Mouse (Mus musculus): Measurements from ENCODE around the gene Pnpla7. TPM values are rescaled to one million over a fixed set of nuclear protein-coding genes. Genes with fewer than 3 reads are reported as not detected.

Pnpla7 gene
- total RNA-seq, 2 experiments from 2014 or later = 16.5 to 25.5 TPM

DNA sequence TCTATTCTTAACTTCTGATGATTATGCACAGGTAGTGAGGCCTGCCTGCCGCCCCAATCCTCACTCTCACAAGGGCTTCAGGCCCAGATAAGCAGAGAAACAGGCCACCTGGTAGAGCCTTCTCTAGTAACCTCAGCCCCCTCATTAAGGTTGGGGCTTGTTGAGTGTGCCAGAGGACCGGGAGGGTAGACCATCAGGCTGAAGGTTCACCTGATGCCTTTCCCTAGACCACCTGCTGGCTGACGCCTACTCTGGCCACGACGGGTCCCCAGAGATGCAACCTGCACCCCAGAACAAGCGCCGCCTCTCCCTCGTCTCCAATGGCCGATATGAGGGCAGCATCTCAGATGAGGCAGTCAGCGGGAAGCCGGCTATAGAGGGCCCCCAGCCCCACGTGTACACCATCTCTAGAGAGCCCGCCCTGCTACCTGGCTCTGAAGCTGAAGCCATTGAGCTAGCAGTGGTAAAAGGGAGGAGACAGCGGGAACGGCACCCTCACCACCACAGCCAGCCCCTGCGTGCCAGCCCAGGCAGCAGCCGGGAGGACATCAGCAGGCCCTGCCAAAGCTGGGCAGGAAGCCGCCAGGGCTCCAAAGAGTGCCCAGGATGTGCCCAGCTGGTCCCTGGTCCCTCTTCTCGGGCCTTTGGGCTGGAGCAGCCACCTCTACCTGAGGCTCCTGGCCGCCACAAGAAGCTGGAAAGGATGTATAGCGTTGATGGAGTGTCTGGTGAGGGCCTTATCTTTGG lies 79.7 kb downstream of the Pnpla7 start:
- intact Hi-C loops (cut with DNase I; ENCODE audit: low total_unique reads) = no loop called here
- no peak for DNase-seq

DNA sequence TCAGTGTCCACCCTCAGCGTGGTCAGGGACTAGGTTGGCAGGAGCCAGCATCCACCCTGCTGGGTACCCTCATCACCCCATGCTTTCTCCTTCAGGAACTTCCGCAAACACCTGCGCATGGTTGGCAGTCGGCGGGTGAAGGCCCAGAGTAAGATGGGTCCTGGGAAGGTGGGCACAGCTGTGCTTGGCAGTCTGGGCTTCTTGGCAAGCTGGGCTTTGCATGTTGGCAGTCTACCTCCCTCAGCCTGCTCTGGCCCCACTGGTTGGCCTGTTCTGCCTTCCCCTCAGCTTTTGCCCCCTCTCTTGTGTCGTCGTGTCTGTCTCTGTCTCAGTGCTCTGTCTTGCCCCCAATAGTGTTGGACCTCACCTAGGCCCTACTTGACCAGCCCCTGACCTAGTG lies 83.1 kb downstream of the Pnpla7 start:
- DNase-seq = no peak
- intact Hi-C loops (cut with DNase I; ENCODE audit: low total_unique reads) = no loop called here

DNA sequence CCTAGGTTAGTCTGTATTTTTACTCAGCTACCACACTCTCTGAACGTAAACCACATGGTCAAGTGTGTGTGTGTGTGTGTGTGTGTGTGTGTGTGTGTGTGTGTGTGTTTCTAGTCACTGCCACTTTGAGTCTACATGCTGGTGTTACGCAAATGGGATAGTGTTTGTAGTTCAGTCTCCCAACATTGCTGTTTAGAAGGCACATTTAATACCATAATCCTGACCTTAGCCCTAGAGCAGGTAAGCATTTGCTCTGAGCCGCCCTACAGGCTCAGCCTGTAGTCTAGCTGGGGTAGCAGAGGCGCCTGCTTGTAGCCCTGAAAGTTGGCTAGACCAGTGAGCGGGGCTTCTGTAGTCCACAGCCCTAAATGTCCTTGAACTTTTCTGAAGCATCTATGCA lies 87.7 kb downstream of the Pnpla7 start:
- intact Hi-C loops (cut with DNase I; ENCODE audit: low total_unique reads) = no loop called here
- no peak for DNase-seq

DNA sequence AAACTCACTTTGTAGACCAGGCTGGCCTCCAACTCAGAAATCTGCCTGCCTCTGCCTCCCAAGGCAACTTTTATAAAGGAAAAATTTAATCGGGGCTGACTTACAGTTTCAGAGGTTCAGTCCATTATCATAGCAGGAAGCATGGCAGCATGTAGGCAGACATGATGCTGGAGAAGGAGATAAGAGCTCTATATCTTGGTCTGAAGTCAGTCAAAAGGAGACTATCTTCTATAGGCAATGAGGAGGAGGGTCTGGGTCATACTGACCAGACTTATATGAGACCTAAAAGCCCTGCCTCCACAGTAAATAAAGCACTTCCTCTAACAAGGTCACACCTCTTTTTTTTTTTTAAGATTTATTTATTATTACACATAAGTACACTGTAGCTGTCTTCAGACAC lies 88.5 kb downstream of the Pnpla7 start:
- no peak for DNase-seq
- intact Hi-C loops (cut with DNase I; ENCODE audit: low total_unique reads) = no loop called here

DNA sequence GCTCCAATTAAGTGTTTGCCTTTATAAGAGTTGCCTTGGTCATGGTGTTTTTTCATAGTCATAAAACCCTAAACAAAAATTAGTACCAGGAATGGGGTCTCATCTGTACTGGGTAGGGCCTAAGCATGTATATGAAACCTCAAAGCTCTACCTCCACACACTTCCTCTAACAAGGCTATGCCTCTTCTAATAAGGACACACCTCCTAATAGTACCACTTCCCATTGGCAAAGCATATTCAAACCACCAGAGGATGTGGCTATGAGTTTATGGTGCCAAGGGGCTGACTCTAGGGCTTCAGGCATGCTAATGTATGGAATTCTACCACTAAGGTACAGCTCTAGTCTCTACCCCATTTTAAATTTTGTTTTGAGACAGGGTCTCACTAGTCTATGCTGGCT lies 89.7 kb downstream of the Pnpla7 start:
- intact Hi-C loops (cut with DNase I; ENCODE audit: low total_unique reads) = no loop called here
- DNase-seq = no peak

DNA sequence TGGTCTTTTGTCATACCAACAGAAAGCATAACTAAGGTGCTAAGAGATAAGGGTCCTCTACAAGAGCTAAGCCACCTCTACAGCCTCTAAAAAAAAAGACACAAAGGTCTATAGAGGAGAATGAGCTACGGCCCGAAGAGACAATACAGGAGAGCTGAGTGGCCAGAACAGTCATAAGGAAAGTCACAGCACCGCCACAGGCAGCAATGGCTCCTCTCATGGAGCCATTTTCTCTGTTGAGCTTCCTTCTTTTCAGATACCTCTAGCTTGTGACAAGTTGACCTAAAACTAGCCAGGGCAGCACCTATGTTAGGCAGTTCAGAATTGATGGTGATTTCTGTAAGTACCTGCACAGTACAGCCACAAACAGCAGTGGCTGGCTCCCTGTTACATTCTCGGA lies 90.7 kb downstream of the Pnpla7 start:
- intact Hi-C loops (cut with DNase I; ENCODE audit: low total_unique reads) = no loop called here
- DNase-seq = no peak

DNA sequence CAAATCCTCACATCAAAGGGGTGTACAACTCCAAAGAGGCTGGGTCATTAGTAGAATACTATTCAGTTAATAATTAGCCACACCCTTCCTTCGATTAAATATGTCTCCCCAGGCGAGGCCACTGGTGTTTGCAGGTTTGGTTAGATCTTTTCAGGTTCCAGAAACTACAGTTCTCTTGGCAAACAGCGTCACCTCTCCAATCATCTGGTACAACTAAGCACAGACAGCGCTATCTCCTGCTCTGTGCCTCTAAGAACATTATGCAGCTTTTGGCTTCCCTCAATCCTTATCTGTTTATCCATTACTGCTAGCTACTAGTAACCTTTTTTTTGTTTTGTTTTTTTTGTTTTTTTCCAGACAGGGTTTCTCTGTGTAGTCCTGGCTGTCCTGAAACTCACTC lies 93.7 kb downstream of the Pnpla7 start:
- DNase-seq = no peak
- intact Hi-C loops (cut with DNase I; ENCODE audit: low total_unique reads) = no loop called here

DNA sequence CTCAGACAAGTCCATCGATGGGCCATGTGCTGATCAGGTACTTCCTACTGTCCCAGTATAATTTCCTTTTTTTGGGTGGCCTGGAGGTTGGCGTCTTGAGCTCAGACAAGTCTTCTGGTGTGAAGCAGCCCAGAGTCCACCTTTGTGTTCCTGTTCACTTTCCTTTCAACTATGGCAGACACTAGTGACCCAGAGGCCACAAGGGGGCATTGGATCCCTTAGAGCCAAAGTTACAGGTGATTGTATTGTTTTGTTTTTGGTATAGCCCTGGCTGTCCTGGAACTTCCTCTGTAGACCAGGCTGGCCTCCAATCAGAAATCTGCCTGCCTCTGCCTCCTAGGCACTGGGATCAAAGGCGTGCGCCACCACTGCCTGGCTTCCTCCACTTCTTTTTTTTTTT lies 96.6 kb downstream of the Pnpla7 start:
- intact Hi-C loops (cut with DNase I; ENCODE audit: low total_unique reads) = no loop called here
- no peak for DNase-seq

DNA sequence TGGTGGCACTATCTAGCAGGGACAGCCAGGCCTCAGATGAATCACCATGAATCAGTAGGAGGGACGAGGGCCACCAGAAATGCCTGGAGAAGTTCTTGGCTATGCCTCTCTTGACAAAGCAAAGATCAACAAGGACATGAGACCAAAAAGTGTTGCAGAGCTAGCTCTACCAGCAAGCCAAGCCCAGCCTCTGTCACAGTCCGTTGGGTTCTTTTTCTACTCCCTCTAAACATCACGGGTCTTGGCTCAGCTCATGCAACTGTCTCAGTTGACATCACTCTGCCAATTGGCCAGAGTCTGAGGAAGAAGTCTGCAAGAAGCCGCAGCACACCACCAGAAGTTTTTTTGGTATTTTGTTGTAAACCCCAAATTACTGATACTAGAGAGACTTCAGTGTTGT lies 99.7 kb downstream of the Pnpla7 start:
- intact Hi-C loops (cut with DNase I; ENCODE audit: low total_unique reads) = no loop called here
- DNase-seq = peak; percentile 47

DNA sequence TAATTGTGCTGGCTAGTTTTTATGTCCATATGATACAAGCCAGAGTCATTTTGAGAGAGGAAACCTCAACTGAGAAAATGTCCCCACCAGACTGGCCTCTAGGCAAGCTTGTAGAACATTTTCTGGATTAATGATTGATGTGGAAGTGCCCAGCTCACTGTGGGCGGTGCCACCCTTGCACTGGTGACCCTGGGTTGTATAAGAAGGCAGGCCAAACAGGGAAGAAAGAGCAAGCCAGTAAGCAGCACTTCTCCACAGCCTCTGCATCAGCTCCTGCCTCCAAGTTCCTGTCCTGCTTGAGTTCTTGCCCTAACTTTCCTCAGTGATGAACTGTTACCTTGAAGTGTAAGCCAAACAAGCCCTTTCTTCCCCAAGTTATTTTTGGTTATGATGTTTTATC lies 103.1 kb downstream of the Pnpla7 start:
- DNase-seq = no peak
- intact Hi-C loops (cut with DNase I; ENCODE audit: low total_unique reads) = no loop called here

DNA sequence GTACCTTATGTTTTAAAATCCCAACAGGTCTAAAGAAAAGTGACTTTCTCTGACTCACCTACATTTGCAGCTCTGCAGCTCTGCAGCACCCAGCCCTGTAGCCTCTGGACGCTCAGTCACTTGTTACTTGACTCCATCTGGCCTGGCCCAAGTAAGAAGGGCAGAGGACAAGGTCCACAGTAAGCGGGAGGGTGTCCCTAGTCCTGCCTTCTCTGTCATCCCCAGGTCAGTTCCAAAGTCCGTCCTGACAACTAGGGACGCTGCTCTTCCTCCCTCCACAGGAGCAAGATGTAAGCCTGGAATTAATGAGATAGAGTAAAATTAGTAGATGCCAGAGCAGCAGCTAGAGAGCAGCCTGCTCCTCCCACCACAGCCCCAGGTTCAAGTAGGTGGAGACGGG lies 104.2 kb downstream of the Pnpla7 start, which contains the start of gene Entpd8:
Gene Entpd8, plus strand, starts transcription at position 229 of the 400 bp plus-strand sequence.
- no peak for DNase-seq
- intact Hi-C loops (cut with DNase I; ENCODE audit: low total_unique reads) = no loop called here

DNA sequence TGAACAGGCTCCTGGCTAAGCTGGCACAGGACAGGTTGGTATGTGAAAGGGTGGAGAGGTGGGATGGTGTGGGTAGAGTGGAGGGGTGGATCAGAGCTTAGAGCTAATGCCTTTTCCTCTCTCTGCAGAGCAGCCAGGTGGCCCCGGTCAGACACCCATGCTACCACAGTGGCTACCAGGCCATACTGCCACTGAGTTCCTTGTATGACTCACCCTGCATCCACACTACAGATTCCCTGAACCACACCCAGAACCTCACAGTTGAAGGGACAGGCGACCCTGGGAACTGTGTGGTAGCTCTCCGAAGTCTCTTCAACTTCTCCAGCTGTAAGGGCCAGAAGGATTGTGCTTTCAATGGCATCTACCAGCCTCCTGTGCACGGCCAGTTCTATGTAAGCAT lies 107.9 kb downstream of the Pnpla7 start:
- intact Hi-C loops (cut with DNase I; ENCODE audit: low total_unique reads) = no loop called here

DNA sequence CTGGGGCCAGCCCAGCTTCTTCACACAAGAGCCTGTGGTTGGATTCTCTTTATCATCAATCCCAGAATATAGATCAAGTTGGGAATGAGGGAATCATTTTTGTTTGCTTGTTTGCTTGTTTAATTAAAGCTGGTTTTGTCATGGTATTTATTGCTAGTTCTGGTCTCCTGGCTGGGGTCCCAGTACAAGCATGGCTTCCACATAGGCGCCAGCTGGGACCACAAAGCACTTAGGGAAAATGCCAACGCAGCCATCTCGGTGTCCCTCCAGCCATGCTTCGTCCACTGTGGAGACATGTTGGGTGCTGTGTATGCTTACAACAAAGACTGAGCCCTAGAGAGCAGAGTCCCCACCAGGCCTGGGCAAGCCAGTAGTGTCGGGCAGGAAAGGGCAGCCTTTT lies 109.7 kb downstream of the Pnpla7 start:
- intact Hi-C loops (cut with DNase I; ENCODE audit: low total_unique reads) = no loop called here
- no peak for DNase-seq

More for the DNA sequence above, 107.9 kb downstream of the Pnpla7 start:
- DNase-seq = no peak

DNA sequence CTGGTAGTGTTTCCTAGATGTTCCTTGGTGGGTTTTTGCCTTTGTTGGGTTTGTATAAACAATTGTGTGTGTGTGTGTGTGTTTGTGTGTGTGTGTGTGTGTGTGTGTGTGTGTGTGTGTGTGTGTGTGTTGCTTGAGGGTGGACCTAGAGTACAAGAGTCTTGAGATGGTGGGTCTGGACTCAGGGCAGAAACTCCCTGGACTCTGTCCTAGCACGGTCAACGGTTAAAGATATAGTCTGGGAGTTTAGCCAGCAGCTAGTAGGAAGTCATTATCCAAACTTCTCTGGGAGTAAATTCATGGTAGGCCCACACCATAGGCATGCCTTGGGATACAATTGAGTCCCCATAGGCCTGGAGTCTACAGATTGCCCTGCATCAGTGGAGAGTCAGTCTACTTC lies 112.0 kb downstream of the Pnpla7 start:
- intact Hi-C loops (cut with DNase I; ENCODE audit: low total_unique reads) = no loop called here
- no peak for DNase-seq

DNA sequence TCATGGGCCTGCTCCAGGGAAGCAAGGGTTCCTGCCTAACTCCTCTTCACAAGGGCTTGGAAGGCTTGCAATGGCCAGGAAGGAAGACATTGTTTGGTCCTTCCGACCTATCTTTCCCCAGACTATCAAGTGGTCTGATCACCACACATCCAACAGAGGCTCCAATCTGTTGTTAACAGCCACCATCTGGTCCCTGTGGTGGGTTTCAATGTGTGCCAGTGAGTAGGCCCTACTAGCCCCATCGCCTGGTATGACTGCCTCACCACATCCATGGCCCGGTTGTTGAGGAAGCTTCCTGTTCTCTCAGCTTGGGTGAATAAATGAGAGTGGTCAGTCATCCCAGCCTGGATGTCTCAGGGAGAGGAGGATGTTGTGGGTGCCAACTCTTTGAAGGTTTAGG lies 112.8 kb downstream of the Pnpla7 start:
- intact Hi-C loops (cut with DNase I; ENCODE audit: low total_unique reads) = no loop called here
- no peak for DNase-seq

DNA sequence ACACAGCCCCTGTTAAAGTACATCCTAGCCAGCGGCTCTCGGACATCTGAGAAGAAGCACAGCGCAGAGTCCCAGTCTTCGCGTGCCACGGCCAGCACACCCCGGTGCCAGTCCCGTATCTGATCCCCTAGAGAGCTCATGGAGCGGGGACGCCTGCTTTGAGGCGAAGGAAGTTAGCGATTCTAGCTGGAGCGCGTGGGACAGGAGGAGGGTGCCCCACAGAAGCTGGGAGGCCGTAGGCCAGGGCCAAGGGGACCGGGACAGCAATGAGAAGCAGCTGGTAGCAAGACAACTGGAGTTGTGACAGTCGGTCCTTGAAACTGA lies 118.9 kb downstream of the Pnpla7 start:
- DNase-seq = no peak
- intact Hi-C loops (cut with DNase I; ENCODE audit: low total_unique reads) = no loop called here

DNA sequence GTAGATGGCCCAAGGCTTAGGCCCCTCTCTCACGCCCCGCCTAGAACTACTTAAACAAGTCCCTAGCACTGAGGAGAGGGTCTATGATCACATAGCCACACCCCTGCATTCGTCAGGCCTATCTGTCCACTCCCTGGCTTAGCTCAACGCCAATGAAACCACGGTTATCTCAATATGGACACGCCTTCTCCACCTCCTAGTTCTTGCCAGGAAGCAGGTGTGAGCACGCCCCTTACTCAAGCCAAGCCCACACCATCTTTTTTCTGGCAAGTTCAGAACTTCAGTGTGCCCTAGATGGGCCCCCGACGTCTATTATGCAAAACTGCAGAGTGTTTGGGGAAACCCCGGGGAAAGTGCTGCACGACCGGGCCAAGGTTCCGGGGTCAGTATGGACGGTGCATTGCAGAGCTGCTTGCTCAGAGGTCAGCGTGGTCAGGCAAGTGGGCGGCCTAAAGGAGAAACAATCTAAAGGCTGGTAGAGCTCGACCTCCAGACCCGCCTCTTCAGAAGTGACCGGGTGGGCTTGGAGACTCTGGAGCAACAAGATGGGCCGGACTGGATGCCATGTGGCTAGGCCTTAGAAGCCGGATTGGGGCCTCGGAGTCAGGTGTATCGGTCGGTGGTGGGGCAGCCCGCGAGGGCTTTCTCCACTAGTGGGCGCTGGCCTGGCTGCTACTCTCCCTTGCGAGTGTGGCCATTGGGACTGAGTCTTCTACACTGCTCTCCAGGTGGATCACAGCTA lies 119.4 kb downstream of the Pnpla7 start, which contains the start of gene Noxa1:
Gene Noxa1, minus strand, starts transcription at position 41 of the 742 bp plus-strand sequence.
- intact Hi-C loops (cut with DNase I; ENCODE audit: low total_unique reads) = no loop called here

DNA sequence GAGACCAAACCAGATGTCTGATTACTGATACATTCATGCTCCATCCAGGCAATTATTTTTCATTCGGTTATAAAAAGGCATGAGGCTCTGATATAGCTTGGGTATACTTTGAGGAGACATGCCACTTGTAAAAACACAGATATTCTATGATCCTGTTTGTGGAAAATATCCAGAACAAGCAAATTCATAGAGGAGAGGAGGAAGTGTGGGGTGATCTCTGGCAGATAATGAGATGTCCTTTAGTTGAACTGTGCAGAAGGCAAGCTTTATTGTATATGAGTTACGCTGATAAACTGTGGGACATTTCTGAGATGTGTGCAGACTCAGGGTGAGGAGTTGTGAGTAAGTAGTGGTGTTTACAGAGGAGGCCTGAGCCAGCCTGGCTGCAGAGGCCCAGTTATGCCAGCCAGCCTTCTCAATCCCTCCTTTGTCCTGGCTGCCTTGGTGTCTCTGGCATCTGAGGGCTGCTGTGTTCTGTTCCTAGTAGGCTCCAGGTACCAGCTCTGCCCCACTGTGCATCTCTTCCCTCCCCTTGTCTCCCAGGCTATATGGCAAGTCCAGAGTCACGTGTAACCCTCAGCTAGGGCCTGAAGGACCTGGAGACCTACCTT lies 122.3 kb downstream of the Pnpla7 start:
- intact Hi-C loops (cut with DNase I; ENCODE audit: low total_unique reads) = no loop called here

More for the DNA sequence above, 119.4 kb downstream of the Pnpla7 start, which contains the start of gene Noxa1:
- DNase-seq = no peak

DNA sequence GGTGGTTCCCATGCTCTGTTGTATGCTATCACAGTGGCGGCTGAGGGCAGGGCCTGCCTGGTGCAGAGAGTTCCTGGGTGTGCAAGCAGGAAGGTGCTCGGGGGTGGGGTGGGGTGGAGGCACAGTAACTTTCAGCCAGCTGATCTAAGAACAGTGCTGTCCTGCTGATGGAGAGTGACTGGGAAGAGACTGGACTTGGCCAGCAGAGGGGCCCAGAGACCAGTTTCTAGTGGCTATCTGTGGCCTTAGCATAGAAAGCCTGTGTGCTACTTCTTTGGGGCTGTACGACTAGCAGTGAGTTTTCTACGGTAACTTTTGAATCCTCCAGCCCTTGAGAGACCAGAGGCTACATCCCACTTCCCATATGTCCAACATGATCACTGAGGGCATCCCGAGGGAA lies 123.1 kb downstream of the Pnpla7 start:
- intact Hi-C loops (cut with DNase I; ENCODE audit: low total_unique reads) = no loop called here
- DNase-seq = peak; percentile 40

More for the DNA sequence above, 122.3 kb downstream of the Pnpla7 start:
- DNase-seq = no peak

DNA sequence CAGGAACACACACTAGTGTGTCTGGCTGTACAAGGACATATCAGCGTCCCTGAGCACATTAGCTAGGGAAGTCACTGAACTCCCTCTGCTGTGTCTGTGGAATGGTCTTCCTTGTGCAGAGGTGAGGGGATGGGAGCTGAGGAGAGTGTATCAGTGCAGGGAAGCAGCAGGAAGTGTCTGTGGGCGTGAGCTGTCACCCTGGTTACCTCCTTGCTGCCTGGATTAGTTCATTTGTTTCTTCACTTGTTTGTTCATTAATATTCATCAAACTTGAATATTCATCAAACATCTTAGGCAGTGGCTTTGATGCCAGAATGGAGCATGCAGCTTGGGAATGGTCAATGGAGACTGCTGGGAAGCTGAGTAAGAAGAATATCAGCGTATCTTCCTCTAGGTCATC lies 123.9 kb downstream of the Pnpla7 start:
- no peak for DNase-seq
- intact Hi-C loops (cut with DNase I; ENCODE audit: low total_unique reads) = no loop called here
